ENCODE assay signal across 31 mouse cellular contexts in the genomic region with DNA sequence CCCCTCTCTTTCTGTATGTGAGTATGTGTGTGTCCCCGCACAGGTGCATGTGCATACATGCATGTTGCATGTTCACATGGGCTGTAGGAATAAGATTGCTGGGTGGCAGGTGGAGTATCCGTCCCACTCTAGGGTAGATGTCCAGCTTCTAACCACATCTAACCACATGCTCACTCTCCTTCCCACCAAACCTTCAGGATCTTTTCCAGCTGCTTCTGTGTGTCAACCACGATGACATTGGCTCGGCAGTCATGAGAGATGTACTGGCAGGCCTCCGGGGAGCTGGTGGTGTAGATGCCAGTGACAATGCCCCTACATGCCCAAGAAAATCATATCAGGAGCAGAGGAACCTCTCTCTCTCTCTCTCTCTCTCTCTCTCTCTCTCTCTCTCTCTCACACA. TPM values are rescaled to one million over a fixed set of nuclear protein-coding genes. Genes with fewer than 3 reads are reported as not detected.
"Had no signal": no experiment of that assay in that cellular context is flagged by ENCODE, and none has a peak within 500 bp of the region (broad histone marks: within the 10 kb centered on the region; RNA-seq: fewer than 3 reads in every experiment).

No protein-coding gene starts in this region.

- H3K36me3 ChIP-seq: heart, embryonic 10.5 days; heart, embryonic 12.5 days; heart, embryonic 13.5 days; heart, embryonic 15.5 days; hindbrain, embryonic 12.5 days; hindbrain, embryonic 13.5 days; hindbrain, embryonic 15.5 days; intestine, embryonic 15.5 days; kidney, embryonic 15.5 days had no signal

- H3K27ac ChIP-seq: heart, embryonic 10.5 days; heart, embryonic 13.5 days; heart, embryonic 15.5 days; hindbrain, embryonic 12.5 days; hindbrain, embryonic 13.5 days; hindbrain, embryonic 14.5 days; hindbrain, embryonic 15.5 days; hindbrain, postnatal 0 days; intestine, embryonic 15.5 days; kidney, embryonic 15.5 days; kidney, postnatal 0 days; layer of hippocampus, adult 2 months; left cerebral cortex, adult 2 months had no signal

- H3K4me1 ChIP-seq: heart, embryonic 12.5 days; heart, embryonic 13.5 days; heart, embryonic 15.5 days; hindbrain, embryonic 12.5 days; hindbrain, embryonic 13.5 days; hindbrain, embryonic 15.5 days; intestine, embryonic 15.5 days; kidney, embryonic 15.5 days had no signal

- H3K27me3 ChIP-seq: heart, embryonic 12.5 days; heart, embryonic 13.5 days; heart, embryonic 15.5 days; hindbrain, embryonic 12.5 days; hindbrain, embryonic 13.5 days; hindbrain, embryonic 15.5 days; intestine, embryonic 15.5 days; kidney, embryonic 15.5 days had no signal

- DNase-seq: heart, postnatal 10 days; heart, postnatal 14 days; heart, postnatal 36 days; heart, postnatal 4 days; kidney, adult 11 months; kidney, adult 18-20 months; kidney, adult 2 months; kidney, adult 8-10 months; kidney, adult 9 months; kidney, postnatal 10 days; kidney, postnatal 14 days; kidney, postnatal 25 days; kidney, postnatal 36 days; kidney, postnatal 4 days; layer of hippocampus, adult 9-11 months; layer of hippocampus, postnatal 36 days had no signal

- H3K4me3 ChIP-seq: heart, embryonic 10.5 days; heart, embryonic 12.5 days; heart, embryonic 13.5 days; heart, embryonic 15.5 days; hindbrain, embryonic 12.5 days; hindbrain, embryonic 13.5 days; hindbrain, embryonic 15.5 days; intestine, embryonic 15.5 days; kidney, embryonic 15.5 days; layer of hippocampus, adult 2 months; left cerebral cortex, adult 2 months had no signal

- H3K9me3 ChIP-seq: heart, embryonic 10.5 days; heart, embryonic 12.5 days; heart, embryonic 13.5 days; heart, embryonic 15.5 days; hindbrain, embryonic 12.5 days; hindbrain, embryonic 13.5 days; hindbrain, embryonic 15.5 days; intestine, embryonic 15.5 days; kidney, embryonic 15.5 days had no signal

- H3K4me2 ChIP-seq: heart, embryonic 11.5 days; heart, embryonic 12.5 days; heart, embryonic 13.5 days; heart, embryonic 15.5 days; hindbrain, embryonic 12.5 days; hindbrain, embryonic 13.5 days; hindbrain, embryonic 14.5 days; hindbrain, embryonic 15.5 days; intestine, embryonic 15.5 days; kidney, embryonic 15.5 days had no signal

RNA-seq across cellular contexts. Expression of gene Acsbg1, which starts 34.4 kb away (rescaled TPM):
- polyA plus RNA-seq: heart, embryonic 15.5 days had no signal
